16 mouse cellular contexts compared by ENCODE assay signal in genomic region chr7:144432920-144433319, GRCm38 (mm10).
"Had no signal": no experiment of that assay in that cellular context is flagged by ENCODE, and none has a peak within 500 bp of the region (broad histone marks: within the 10 kb centered on the region; RNA-seq: fewer than 3 reads in every experiment).

No protein-coding gene starts in this region.

- H3K4me1 ChIP-seq: limb, embryonic 10.5 days; limb, embryonic 13.5 days; liver, embryonic 12.5 days; liver, embryonic 15.5 days had no signal

- H3K27me3 ChIP-seq: limb, embryonic 13.5 days had no signal

- ATAC-seq: inflammation-experienced regulatory T-cells, adult 6 months; intestine, embryonic 16.5 days; liver, embryonic 12.5 days had no signal

- H3K4me3 ChIP-seq: layer of hippocampus, adult 2 months; limb, embryonic 10.5 days; limb, embryonic 13.5 days; liver, embryonic 12.5 days; liver, embryonic 15.5 days had no signal

- H3K4me2 ChIP-seq: limb, embryonic 13.5 days; liver, embryonic 12.5 days; liver, embryonic 15.5 days; midbrain, embryonic 11.5 days had no signal

- H3K9me3 ChIP-seq: limb, embryonic 10.5 days; liver, embryonic 12.5 days; liver, embryonic 15.5 days had no signal

- DNase-seq: layer of hippocampus, adult 9-11 months; liver; lung, adult 2 months; lung, postnatal 14 days; lung, postnatal 4 days; midbrain, embryonic 14.5 days; thymus, postnatal 36 days had no signal

- H3K27ac ChIP-seq: hindbrain, postnatal 0 days; layer of hippocampus, adult 2 months; limb, embryonic 10.5 days; limb, embryonic 13.5 days; liver, embryonic 12.5 days; liver, embryonic 15.5 days had no signal

- H3K9ac ChIP-seq: limb, embryonic 13.5 days; liver, embryonic 12.5 days; liver, embryonic 15.5 days had no signal
